ENCODE assay signal across 32 mouse cellular contexts in genomic region chr1:93046153-93046789, GRCm38 (mm10). TPM values are rescaled to one million over a fixed set of nuclear protein-coding genes. Genes with fewer than 3 reads are reported as not detected.
A peak's percentile ranks its signal among the peaks of the same experiment; 100 is the strongest.
DNase-seq lines count a peak whose midpoint lies in the region; ATAC-seq lines count a peak whose summit lies in the region.
"Had no signal": no experiment of that assay in that cellular context is flagged by ENCODE, and none has a peak within 500 bp of the region (broad histone marks: within the 10 kb centered on the region; RNA-seq: fewer than 3 reads in every experiment).

No protein-coding gene starts in this region.

- H3K27me3 ChIP-seq in heart, embryonic 10.5 days (ENCODE audit: insufficient read depth, poor library complexity, severe bottlenecking), result peaks cover 15% of the 10 kb centered on the region; the same call in 1 of the 2 replicates
- H3K27me3 ChIP-seq in limb, embryonic 11.5 days (ENCODE audit: control insufficient read depth, insufficient read depth, low read length), result no peaks in the 10 kb centered on the region
- peaks cover 3% of the 10 kb centered on the region; the same call in 1 of the 2 replicates for H3K27me3 ChIP-seq in liver, embryonic 15.5 days
- H3K27me3 ChIP-seq: embryonic facial prominence, embryonic 13.5 days; forebrain, embryonic 12.5 days; intestine, embryonic 15.5 days; midbrain, embryonic 13.5 days; neural tube, embryonic 13.5 days had no signal

- no peaks in the 10 kb centered on the region for H3K9me3 ChIP-seq in heart, embryonic 10.5 days
- no peaks in the 10 kb centered on the region for H3K9me3 ChIP-seq in limb, embryonic 11.5 days (ENCODE audit: control insufficient read depth, low read length)
- no peaks in the 10 kb centered on the region for H3K9me3 ChIP-seq in liver, embryonic 15.5 days (replicated peaks)
- H3K9me3 ChIP-seq: embryonic facial prominence, embryonic 13.5 days; forebrain, embryonic 12.5 days; intestine, embryonic 15.5 days; megakaryocyte, embryonic 14.5 days; midbrain, embryonic 13.5 days; neural tube, embryonic 13.5 days had no signal

- peaks cover 2% of the 10 kb centered on the region; the same call in 1 of the 2 replicates for H3K4me1 ChIP-seq in heart, embryonic 10.5 days
- H3K4me1 ChIP-seq in limb, embryonic 11.5 days (ENCODE audit: control insufficient read depth, insufficient read depth, low read length), result 0 out of 2 replicates have a peak, but pooled peaks cover 2% of the 10 kb centered on the region
- peaks cover 17% of the 10 kb centered on the region for H3K4me1 ChIP-seq in liver, embryonic 15.5 days (replicated peaks)
- H3K4me1 ChIP-seq: embryonic facial prominence, embryonic 13.5 days; forebrain, embryonic 12.5 days; intestine, embryonic 15.5 days; megakaryocyte, embryonic 14.5 days; midbrain, embryonic 13.5 days; neural tube, embryonic 13.5 days had no signal

- no peak overlapping the region for H3K4me2 ChIP-seq in limb, embryonic 11.5 days (ENCODE audit: low read depth, severe bottlenecking)
- H3K4me2 ChIP-seq in liver, embryonic 15.5 days, result peak overlapping the region; percentile 26; the same call in 1 of the 2 replicates
- H3K4me2 ChIP-seq: embryonic facial prominence, embryonic 13.5 days; forebrain, embryonic 12.5 days; intestine, embryonic 15.5 days; midbrain, embryonic 13.5 days; neural tube, embryonic 13.5 days had no signal

- peak; percentile 86 for DNase-seq in heart, embryonic 10.5 days (ENCODE audit: low spot score)
- no peak for DNase-seq in heart, adult 11 months
- DNase-seq in c-Kit-positive CD71-positive TER-119-negative erythroid progenitor cells, embryonic 14.5 days (ENCODE audit: low read depth), result peak; percentile 43
- DNase-seq in limb, embryonic 11.5 days (ENCODE audit: low spot score), result no peak
- no peak for DNase-seq in adrenal gland, adult 2 months
- DNase-seq in cerebellum, postnatal 10 days, result no peak
- no peak for DNase-seq in kidney, postnatal 10 days
- DNase-seq: adrenal gland, postnatal 14 days; cerebellum, adult 18-20 months; cerebellum, postnatal 36 days; gastrocnemius, postnatal 10 days; heart, postnatal 14 days; kidney, adult 2 months; layer of hippocampus, postnatal 36 days; left cerebral cortex, postnatal 4 days; lung, postnatal 36 days had no signal

- no peaks in the 10 kb centered on the region for H3K36me3 ChIP-seq in heart, embryonic 10.5 days
- no peaks in the 10 kb centered on the region for H3K36me3 ChIP-seq in limb, embryonic 11.5 days (ENCODE audit: control insufficient read depth, insufficient read depth, low read length)
- no peaks in the 10 kb centered on the region for H3K36me3 ChIP-seq in liver, embryonic 15.5 days (replicated peaks)
- H3K36me3 ChIP-seq: intestine, embryonic 15.5 days had no signal

- peak overlapping the region; percentile 47; the same call in 1 of the 2 replicates for H3K27ac ChIP-seq in heart, embryonic 10.5 days
- H3K27ac ChIP-seq in limb, embryonic 11.5 days (replicated peaks; ENCODE audit: low read depth, low read length), result no peak overlapping the region
- H3K27ac ChIP-seq in liver, embryonic 15.5 days (replicated peaks), result 0 out of 2 replicates have a peak overlapping the region, but pooled peaks have one; percentile 48
- H3K27ac ChIP-seq: embryonic facial prominence, embryonic 13.5 days; forebrain, embryonic 12.5 days; intestine, embryonic 15.5 days; kidney, postnatal 0 days; midbrain, embryonic 13.5 days; neural tube, embryonic 13.5 days had no signal

- 0 out of 2 replicates have a peak overlapping the region, but pooled peaks have one; percentile 12 for H3K9ac ChIP-seq in limb, embryonic 11.5 days (ENCODE audit: low read length)
- no peak overlapping the region for H3K9ac ChIP-seq in liver, embryonic 15.5 days
- H3K9ac ChIP-seq: embryonic facial prominence, embryonic 13.5 days; forebrain, embryonic 12.5 days; intestine, embryonic 15.5 days; midbrain, embryonic 13.5 days; neural tube, embryonic 13.5 days had no signal

- H3K4me3 ChIP-seq in heart, embryonic 10.5 days, result no peak overlapping the region
- H3K4me3 ChIP-seq in limb, embryonic 11.5 days (ENCODE audit: low read depth, low read length), result no peak overlapping the region
- H3K4me3 ChIP-seq in liver, embryonic 15.5 days (replicated peaks), result no peak overlapping the region
- H3K4me3 ChIP-seq: embryonic facial prominence, embryonic 13.5 days; forebrain, embryonic 12.5 days; intestine, embryonic 15.5 days; megakaryocyte, embryonic 14.5 days; midbrain, embryonic 13.5 days; neural tube, embryonic 13.5 days had no signal

- no peak for ATAC-seq in limb, embryonic 11.5 days (ENCODE audit: insufficient number of reproducible peaks, low FRiP score, low TSS enrichment, low read depth)
- peak; percentile 88 for ATAC-seq in liver, embryonic 15.5 days (ENCODE audit: insufficient read depth)
- ATAC-seq: hindbrain, postnatal 0 days; intestine, embryonic 15.5 days; midbrain, embryonic 13.5 days; Patski had no signal

- WGBS in heart, embryonic 10.5 days, result 77% methylated on average over 10 of the region's 10 CpGs
- 84% methylated on average over 10 of the region's 10 CpGs for WGBS in limb, embryonic 11.5 days
- 43% methylated on average over 10 of the region's 10 CpGs for WGBS in liver, embryonic 15.5 days (ENCODE audit: insufficient replicate concordance)

RNA-seq across cellular contexts. Expression of gene Aqp12, which starts 40.1 kb away (rescaled TPM):
- polyA plus RNA-seq in heart, embryonic 10.5 days (2016; fragmentation: Nextera tagmentation; extraction: Ambion mirVana), result not detected in 2 replicates
- polyA plus RNA-seq in limb, embryonic 11.5 days (2014; fragmentation: Nextera tagmentation; extraction: Ambion mirVana), result not detected in 2 replicates
- polyA plus RNA-seq in liver, embryonic 15.5 days (2015; fragmentation: Nextera tagmentation; extraction: Ambion mirVana), result not detected in 2 replicates
- total RNA-seq in adrenal gland, adult 2 months (2021), result under 1 TPM in 1 of 2 experiments, not detected in 1; 0.26 TPM
- not detected in 2 replicates for polyA plus RNA-seq in adrenal gland, adult 2 months (2012; rRNA removed)
- total RNA-seq: adrenal gland, postnatal 14 days; gastrocnemius, postnatal 10 days; heart, postnatal 14 days; hindbrain, postnatal 0 days; layer of hippocampus, postnatal 36 days; left cerebral cortex, postnatal 4 days; MEL had no signal
- polyA plus RNA-seq: embryonic facial prominence, embryonic 13.5 days; forebrain, embryonic 12.5 days; gonadal fat pad, adult 2 months; hindbrain, embryonic 11.5 days; hindbrain, postnatal 0 days; kidney, adult 2 months; kidney, postnatal 0 days; liver, adult 2 months; lung, embryonic 16.5 days; midbrain, embryonic 13.5 days; neural tube, embryonic 13.5 days; Patski; urinary bladder, adult 2 months had no signal

RNA-seq across cellular contexts. Expression of gene Kif1a, which starts 55.5 kb away (rescaled TPM):
- 5.1 and 5.4 TPM in 2 replicates for polyA plus RNA-seq in heart, embryonic 10.5 days (2016; fragmentation: Nextera tagmentation; extraction: Ambion mirVana)
- 7.3 and 8.0 TPM in 2 replicates for polyA plus RNA-seq in limb, embryonic 11.5 days (2014; fragmentation: Nextera tagmentation; extraction: Ambion mirVana)
- 0.24 TPM in 2 replicates for polyA plus RNA-seq in liver, embryonic 15.5 days (2015; fragmentation: Nextera tagmentation; extraction: Ambion mirVana)
- 10 to 100 TPM; 33.6 to 43.0 TPM for total RNA-seq in adrenal gland, adult 2 months (2021)
- 25.7 and 29.0 TPM in 2 replicates for polyA plus RNA-seq in adrenal gland, adult 2 months (2012; rRNA removed)
- total RNA-seq: MEL had no signal
- polyA plus RNA-seq: Patski had no signal

Comparison
In these comparisons a context has a peak if more than half of its experiments do, and no peak if none do; other contexts are left out.
1. DNase-seq: peak in heart, embryonic 10.5 days (single experiment) and c-Kit-positive CD71-positive TER-119-negative erythroid progenitor cells, embryonic 14.5 days (single experiment); none in heart, adult 11 months (single experiment), limb, embryonic 11.5 days (single experiment), adrenal gland, adult 2 months (single experiment), cerebellum, postnatal 10 days (0 of 2) and kidney, postnatal 10 days (single experiment).